Mouse (Mus musculus): ENCODE measurements around the gene Kcnab3. TPM values are rescaled to one million over a fixed set of nuclear protein-coding genes. Genes with fewer than 3 reads are reported as not detected.

The Kcnab3 gene
- polyA plus RNA-seq, 1 experiment: 0.92 TPM

GRCm38 (mm10) chr11:69381356-69381755, 55.3 kb downstream of the Kcnab3 start:
- H3K36me3 ChIP-seq (ENCODE audit: control insufficient read depth, insufficient read depth, low read length): no peaks in the 10 kb centered on the region
- no peaks in the 10 kb centered on the region for H3K4me1 ChIP-seq (ENCODE audit: control insufficient read depth, insufficient read depth, insufficient read length)
- 94% methylated on average over 6 of the region's 6 CpGs for WGBS
- no peak for DNase-seq (ENCODE audit: low read depth in 1 of 2, low spot score in 2 of 2)
- no peak overlapping the region for H3K4me3 ChIP-seq (ENCODE audit: extremely low read depth, insufficient read depth, insufficient read length)
- TF ChIP-seq CTCF (IDR thresholded peaks at IDR 0.05; ENCODE audit: extremely low read depth, insufficient read depth, insufficient read length, insufficient replicate concordance) (no peak), POLR2A (IDR thresholded peaks at IDR 0.05; ENCODE audit: low read depth, low read length) (no peak)
- H3K27me3 ChIP-seq (ENCODE audit: control insufficient read depth, insufficient read depth, low read length): no peaks in the 10 kb centered on the region
- H3K27ac ChIP-seq (ENCODE audit: insufficient read depth, low read length): no peak overlapping the region

Other genes with a start within 250 kb of the Kcnab3 start
- 94.2 and 95.7 TPM in 2 replicates for gene Vamp2, start 237.8 kb upstream of the Kcnab3 start, polyA plus RNA-seq (2012; rRNA removed)
- 23.3 and 25.7 TPM in 2 replicates for gene Per1, start 231.0 kb upstream of the Kcnab3 start, polyA plus RNA-seq (2012; rRNA removed)
- gene Hes7, start 205.9 kb upstream of the Kcnab3 start, polyA plus RNA-seq (2012; rRNA removed): 0.44 and 0.55 TPM in 2 replicates
- gene 9130213A22Rik, start 203.7 kb upstream of the Kcnab3 start, polyA plus RNA-seq (2012; rRNA removed): 0.40 and 0.69 TPM in 2 replicates
- 0.20 and 2.8 TPM in 2 replicates for gene Aloxe3, start 200.4 kb upstream of the Kcnab3 start, polyA plus RNA-seq (2012; rRNA removed)
- not detected in 2 replicates for gene Alox12b, start 169.3 kb upstream of the Kcnab3 start, polyA plus RNA-seq (2012; rRNA removed)
- 0.12 and 0.18 TPM in 2 replicates for gene Alox8, start 128.4 kb upstream of the Kcnab3 start, polyA plus RNA-seq (2012; rRNA removed)
- 0.02 and 0.04 TPM in 2 replicates for gene Gucy2e, start 89.2 kb upstream of the Kcnab3 start, polyA plus RNA-seq (2012; rRNA removed)
- gene Cntrob, start 2.5 kb upstream of the Kcnab3 start, polyA plus RNA-seq (2012; rRNA removed): 9.2 and 10.9 TPM in 2 replicates
- gene Trappc1, start 2.3 kb upstream of the Kcnab3 start, polyA plus RNA-seq (2012; rRNA removed): 21.2 and 28.6 TPM in 2 replicates
- gene Rnf227, start 14.2 kb downstream of the Kcnab3 start, polyA plus RNA-seq (2012; rRNA removed): 0.47 and 0.86 TPM in 2 replicates
- 146 and 160 TPM in 2 replicates for gene Chd3, start 43.1 kb downstream of the Kcnab3 start, polyA plus RNA-seq (2012; rRNA removed)
- 82.3 and 105 TPM in 2 replicates for gene Naa38, start 69.2 kb downstream of the Kcnab3 start, polyA plus RNA-seq (2012; rRNA removed)
- 9.5 and 11.1 TPM in 2 replicates for gene Cyb5d1, start 69.4 kb downstream of the Kcnab3 start, polyA plus RNA-seq (2012; rRNA removed)
- gene Tmem88, start 72.0 kb downstream of the Kcnab3 start, polyA plus RNA-seq (2012; rRNA removed): 14.3 and 20.5 TPM in 2 replicates
- gene Kdm6b, start 87.4 kb downstream of the Kcnab3 start, polyA plus RNA-seq (2012; rRNA removed): 15.8 and 17.0 TPM in 2 replicates
- gene Dnah2, start 222.9 kb downstream of the Kcnab3 start, polyA plus RNA-seq (2012; rRNA removed): 0.29 and 0.31 TPM in 2 replicates
- gene Efnb3, start 233.9 kb downstream of the Kcnab3 start, polyA plus RNA-seq (2012; rRNA removed): 1.1 and 1.2 TPM in 2 replicates

All from spleen, adult 2 months (tissue).